11 mouse cellular contexts compared by ENCODE assay signal in the genomic region with DNA sequence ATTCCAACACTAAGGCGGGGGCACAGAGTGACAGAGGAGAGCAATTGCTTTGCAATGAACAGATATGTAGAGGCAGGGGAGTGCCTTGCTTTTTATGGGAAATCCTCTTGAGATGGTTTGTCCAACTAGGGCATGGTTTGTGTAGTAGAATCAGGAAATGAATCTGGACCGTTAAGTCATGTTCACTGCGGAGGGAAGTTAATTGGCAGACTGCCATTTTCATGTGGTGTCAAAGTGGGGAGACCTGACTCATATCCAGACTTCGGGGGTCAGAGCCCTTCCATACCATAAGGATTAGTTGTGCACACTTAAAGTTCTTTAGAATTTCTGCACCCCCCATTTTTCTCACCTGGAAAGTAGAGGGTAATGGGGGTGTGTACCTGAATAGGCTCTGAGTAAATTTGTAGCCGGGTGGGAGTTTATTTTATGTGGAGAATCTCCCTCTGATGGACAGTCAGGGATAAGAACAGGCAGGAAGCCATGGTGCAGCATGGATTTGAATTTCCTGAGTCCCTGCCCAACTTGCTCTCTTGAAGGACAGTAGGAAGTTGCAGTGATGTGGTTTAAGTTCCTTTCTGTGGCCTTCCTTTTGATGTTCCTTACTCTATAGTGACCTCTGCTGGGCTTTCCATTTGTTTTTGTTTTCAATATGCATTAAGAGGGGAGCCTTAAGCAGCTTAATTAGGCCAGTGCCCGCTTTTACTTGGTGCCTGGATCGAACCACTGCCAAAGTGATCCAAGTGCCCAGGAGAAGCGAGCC.
DNase-seq lines count a peak whose midpoint lies in the region; ATAC-seq and TF ChIP-seq lines count a peak whose summit lies in the region.
"Had no signal": no experiment of that assay in that cellular context is flagged by ENCODE, and none has a peak within 500 bp of the region (broad histone marks: within the 10 kb centered on the region; RNA-seq: fewer than 3 reads in every experiment).

No protein-coding gene starts in this region.

- H3K27me3 ChIP-seq in hindbrain, postnatal 0 days (ENCODE audit: insufficient read depth, low read length), result no peaks in the 10 kb centered on the region
- no peaks in the 10 kb centered on the region for H3K27me3 ChIP-seq in hindbrain, embryonic 12.5 days
- H3K27me3 ChIP-seq: embryonic facial prominence, embryonic 12.5 days; liver, embryonic 13.5 days; stomach, embryonic 15.5 days had no signal

- no peak overlapping the region for H3K9ac ChIP-seq in hindbrain, postnatal 0 days (replicated peaks; ENCODE audit: low read length)
- H3K9ac ChIP-seq in hindbrain, embryonic 12.5 days, result no peak overlapping the region
- H3K9ac ChIP-seq: embryonic facial prominence, embryonic 12.5 days; liver, embryonic 13.5 days; stomach, embryonic 15.5 days had no signal

- H3K4me3 ChIP-seq in hindbrain, postnatal 0 days (ENCODE audit: low read length), result no peak overlapping the region
- H3K4me3 ChIP-seq in hindbrain, embryonic 12.5 days, result no peak overlapping the region
- H3K4me3 ChIP-seq: embryonic facial prominence, embryonic 12.5 days; liver, embryonic 13.5 days; stomach, embryonic 15.5 days had no signal

- ATAC-seq in hindbrain, postnatal 0 days, result no peak
- ATAC-seq in hindbrain, embryonic 12.5 days (ENCODE audit: low FRiP score), result no peak
- ATAC-seq in megakaryocyte progenitor cell, adult 5-6 weeks (replicated peaks; ENCODE audit: poor library complexity), result peak; percentile 64
- no peak for ATAC-seq in activated CD4-positive, CD25-positive, alpha-beta regulatory T cell, adult 4 months

- H3K9me3 ChIP-seq in hindbrain, postnatal 0 days (ENCODE audit: low read length), result no peaks in the 10 kb centered on the region
- H3K9me3 ChIP-seq in hindbrain, embryonic 12.5 days (replicated peaks), result no peaks in the 10 kb centered on the region
- H3K9me3 ChIP-seq: embryonic facial prominence, embryonic 12.5 days; liver, embryonic 13.5 days; stomach, embryonic 15.5 days had no signal

- H3K36me3 ChIP-seq in hindbrain, postnatal 0 days (ENCODE audit: insufficient read depth, low read length), result no peaks in the 10 kb centered on the region
- no peaks in the 10 kb centered on the region for H3K36me3 ChIP-seq in hindbrain, embryonic 12.5 days
- H3K36me3 ChIP-seq: liver, embryonic 13.5 days; stomach, embryonic 15.5 days had no signal

- H3K4me1 ChIP-seq in hindbrain, postnatal 0 days (ENCODE audit: insufficient read depth, low read length), result no peaks in the 10 kb centered on the region
- peaks cover 7% of the 10 kb centered on the region; the same call in 1 of the 2 replicates for H3K4me1 ChIP-seq in hindbrain, embryonic 12.5 days
- H3K4me1 ChIP-seq: liver, embryonic 13.5 days; stomach, embryonic 15.5 days had no signal

- H3K27ac ChIP-seq in hindbrain, postnatal 0 days, result no peak overlapping the region
- no peak overlapping the region for H3K27ac ChIP-seq in hindbrain, embryonic 12.5 days
- H3K27ac ChIP-seq: embryonic facial prominence, embryonic 12.5 days; liver, embryonic 13.5 days; stomach, embryonic 15.5 days had no signal

- peak; percentile 81 for DNase-seq in hindbrain, postnatal 0 days (ENCODE audit: low spot score)
- DNase-seq in ES-CJ7 (ENCODE audit: low read depth, low spot score), result peak; percentile 49
- DNase-seq in brain, embryonic 14.5 days (ENCODE audit: low read depth), result peak; percentile 83
- peak; percentile 58 for DNase-seq in induced T-regulatory cell, adult 2 months (ENCODE audit: low read depth)
- DNase-seq in frontal cortex, postnatal 14 days (ENCODE audit: low spot score in 2 of 2), result no peak
- DNase-seq: liver, embryonic 13.5 days had no signal

- peak; percentile 64 for TF ChIP-seq CTCF in hindbrain, postnatal 0 days (IDR thresholded peaks at IDR 0.05; ENCODE audit: low read depth)
- peak; percentile 27; the same call in 1 of the 2 replicates for TF ChIP-seq CTCF in brain, embryonic 14.5 days (IDR thresholded peaks at IDR 0.05; ENCODE audit: borderline replicate concordance, extremely low read depth, insufficient read depth, insufficient read length)

- no peak overlapping the region for H3K4me2 ChIP-seq in hindbrain, postnatal 0 days (ENCODE audit: low read depth, low read length)
- H3K4me2 ChIP-seq in hindbrain, embryonic 12.5 days (replicated peaks), result no peak overlapping the region
- H3K4me2 ChIP-seq: embryonic facial prominence, embryonic 12.5 days; liver, embryonic 13.5 days; stomach, embryonic 15.5 days had no signal

- 43% methylated on average over 8 of the region's 8 CpGs for WGBS in hindbrain, postnatal 0 days
- 66% methylated on average over 8 of the region's 8 CpGs for WGBS in hindbrain, embryonic 12.5 days

- no peak for TF ChIP-seq POLR2A in brain, embryonic 14.5 days (IDR thresholded peaks at IDR 0.05; ENCODE audit: borderline replicate concordance, extremely low read depth, insufficient read depth, insufficient read length, poor library complexity, severe bottlenecking)

Comparison
In these comparisons a context has a peak if more than half of its experiments do, and no peak if none do; other contexts are left out.
1. DNase-seq: peak in hindbrain, postnatal 0 days (single experiment), ES-CJ7 (single experiment), brain, embryonic 14.5 days (single experiment) and induced T-regulatory cell, adult 2 months (single experiment); none in frontal cortex, postnatal 14 days (0 of 2).